Mouse (Mus musculus) hindbrain, embryonic 11.5 days (tissue): ENCODE measurements around the gene A630076J17Rik. TPM values are rescaled to one million over a fixed set of nuclear protein-coding genes. Genes with fewer than 3 reads are reported as not detected.

ENCODE experiments used
- ATAC-seq: fragments of 200-750 bp; cut with Nextera tagmentation; 2 replicates; pipeline ENCODE4 v1.8.0; 2017; ENCODE audit warnings: mild to moderate bottlenecking, moderate TSS enrichment, moderate library complexity; ENCODE audit not compliant: low FRiP score
- DNase-seq: peaks from one replicate; pipeline ENCODE4 v3.0.0-alpha.2; 2015; ENCODE audit warnings: low spot score
- H3K27ac ChIP-seq: fragments of 300-500 bp; sonication (generic); 2 replicates; pipeline ENCODE4 v1.5.1; 2014; ENCODE audit warnings: mild to moderate bottlenecking, low read depth, low read length
- H3K27me3 ChIP-seq: fragments of 300-500 bp; sonication (generic); 2 replicates; pipeline ENCODE4 v1.6.1; 2014; ENCODE audit warnings: mild to moderate bottlenecking, low read length, moderate library complexity, mixed read lengths; ENCODE audit not compliant: control insufficient read depth, insufficient read depth
- H3K36me3 ChIP-seq: fragments of 300-500 bp; sonication (generic); 2 replicates; pipeline ENCODE4 v1.6.1; 2014; ENCODE audit warnings: mild to moderate bottlenecking, low read length, moderate library complexity, mixed read lengths; ENCODE audit not compliant: control insufficient read depth, insufficient read depth
- H3K4me1 ChIP-seq: fragments of 300-500 bp; sonication (generic); replicated peaks from 2 replicates; pipeline ENCODE4 v1.6.1; 2014; ENCODE audit warnings: low read length, mixed read lengths; ENCODE audit not compliant: control insufficient read depth, insufficient read depth
- H3K4me2 ChIP-seq: fragments of 300-500 bp; sonication (generic); replicated peaks from 2 replicates; pipeline ENCODE4 v1.6.1; 2014; ENCODE audit warnings: mild to moderate bottlenecking, low read depth, low read length
- H3K4me3 ChIP-seq: fragments of 300-500 bp; sonication (generic); 2 replicates; pipeline ENCODE4 v1.5.1; 2014; ENCODE audit warnings: low read depth, low read length
- H3K9ac ChIP-seq: fragments of 300-500 bp; sonication (generic); 2 replicates; pipeline ENCODE4 v1.6.1; 2014; ENCODE audit warnings: low read depth, low read length
- H3K9me3 ChIP-seq: fragments of 300-500 bp; sonication (generic); 2 replicates; pipeline ENCODE4 v1.6.1; 2016; ENCODE audit warnings: low read length; ENCODE audit not compliant: control insufficient read depth
- WGBS: fragments of 180-500 bp; shearing (Covaris S2); extraction: QIAGEN DNeasy Blood & Tissue Kit; methylation state at CpG from one replicate; pipeline ENCODE4 v1.1.7; 2014; 5-methylcytosine and 5-hydroxymethylcytosine counted together
- polyA plus RNA-seq: library from polyadenylated mRNA; unstranded; fragments of >200 nt; fragmentation: Nextera tagmentation; extraction: Ambion mirVana; gene quantifications from 2 replicates; pipeline ENCODE4 v1.2.1, GENCODE M21; 2014

A630076J17Rik gene
- polyA plus RNA-seq, result not detected in 2 replicates

DNA sequence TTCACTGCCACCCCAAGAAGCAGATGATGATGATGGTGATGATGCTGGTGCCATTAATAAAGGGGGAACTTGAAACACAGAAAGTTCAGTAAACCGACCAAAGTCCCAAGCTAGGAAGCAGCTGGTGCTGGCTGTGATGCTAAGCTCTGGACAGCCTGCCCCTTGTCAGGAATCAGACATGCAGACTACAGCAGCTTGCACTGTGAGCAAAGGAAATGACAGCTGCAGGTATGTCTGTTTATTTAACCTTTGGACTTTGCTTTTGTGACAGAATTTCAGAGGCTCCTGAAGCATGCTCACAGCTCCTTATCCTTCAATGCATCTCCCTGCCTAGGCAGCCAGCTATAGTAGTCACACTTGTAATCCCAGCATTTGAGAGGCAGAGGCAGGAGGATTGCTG lies at the start of gene A630076J17Rik:
Gene A630076J17Rik (plus strand): TSS at position 88 of the 400 bp plus-strand sequence.
- H3K9me3 ChIP-seq, result no peaks in the 10 kb centered on the region
- H3K4me3 ChIP-seq, result no peak within 1 kb of the TSS
- 48% methylated on average over 1 of the region's 1 CpGs for WGBS
- no peaks in the 10 kb centered on the region for H3K4me1 ChIP-seq
- DNase-seq (no peak), ATAC-seq (no peak)
- no peak within 1 kb of the TSS for H3K4me2 ChIP-seq
- H3K27ac ChIP-seq, result no peak within 1 kb of the TSS
- no peaks in the 10 kb centered on the region for H3K36me3 ChIP-seq
- H3K9ac ChIP-seq, result no peak within 1 kb of the TSS
- H3K27me3 ChIP-seq, result no peaks in the 10 kb centered on the region

DNA sequence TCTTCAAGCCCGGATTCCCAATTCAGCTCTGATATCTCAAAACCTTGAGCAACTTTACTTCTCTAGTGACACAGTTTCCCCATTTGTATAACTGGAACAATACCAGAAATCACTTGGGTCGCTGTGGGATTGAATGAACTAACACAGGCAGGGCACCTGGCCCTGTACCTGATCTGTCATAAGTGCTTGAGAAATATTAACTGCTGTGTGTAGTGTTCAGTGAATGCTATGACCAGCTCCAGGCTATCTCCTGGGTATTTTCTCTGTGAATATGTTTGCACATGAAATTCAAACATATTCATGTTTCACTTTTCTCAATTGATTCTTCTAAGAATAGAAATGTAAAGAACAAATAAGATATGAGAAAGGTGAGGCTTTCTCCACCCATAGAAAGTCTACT lies 49.6 kb upstream of the A630076J17Rik start:
- no peaks in the 10 kb centered on the region for H3K27me3 ChIP-seq
- ATAC-seq, result no peak
- WGBS, result 74% methylated on average over 2 of the region's 2 CpGs

DNA sequence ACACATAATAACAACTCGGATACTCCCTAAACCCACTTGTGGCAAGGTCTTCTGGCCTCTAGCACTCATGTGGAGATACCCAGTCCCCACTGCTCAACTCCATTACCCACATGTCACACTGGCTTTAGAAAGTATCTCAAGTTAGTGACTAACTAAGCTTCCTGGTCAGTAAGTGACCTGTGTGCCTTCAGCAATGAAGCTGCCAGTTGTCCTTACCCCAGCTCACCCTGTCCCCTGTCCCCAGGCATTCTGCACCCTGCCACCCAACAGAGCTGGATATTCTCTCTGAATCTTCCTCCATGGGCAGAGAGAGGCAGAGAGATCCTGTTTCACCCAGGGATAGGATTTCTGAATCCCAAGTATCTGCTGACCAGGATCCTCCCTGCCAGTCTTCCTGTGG lies 47.7 kb upstream of the A630076J17Rik start, which contains the start of gene Kcna10:
Gene Kcna10 (plus strand): TSS at position 301 of the 400 bp plus-strand sequence.
- Histone ChIP-seq H3K9me3 (no peaks in the 10 kb centered on the region), H3K9ac (no peak within 1 kb of the TSS), H3K4me2 (no peak within 1 kb of the TSS), H3K27me3 (no peaks in the 10 kb centered on the region), H3K4me3 (no peak within 1 kb of the TSS), H3K4me1 (no peaks in the 10 kb centered on the region), H3K36me3 (no peaks in the 10 kb centered on the region), H3K27ac (no peak within 1 kb of the TSS)
- WGBS, result 86% methylated on average over 1 of the region's 1 CpGs
- ATAC-seq (no peak), DNase-seq (no peak)

More for the DNA sequence above, 49.6 kb upstream of the A630076J17Rik start:
- H3K9me3 ChIP-seq, result no peaks in the 10 kb centered on the region
- no peak for DNase-seq
- H3K4me1 ChIP-seq, result no peaks in the 10 kb centered on the region
- no peak overlapping the region for H3K4me2 ChIP-seq
- H3K9ac ChIP-seq, result no peak overlapping the region
- H3K36me3 ChIP-seq, result no peaks in the 10 kb centered on the region
- H3K4me3 ChIP-seq, result no peak overlapping the region
- no peak overlapping the region for H3K27ac ChIP-seq

DNA sequence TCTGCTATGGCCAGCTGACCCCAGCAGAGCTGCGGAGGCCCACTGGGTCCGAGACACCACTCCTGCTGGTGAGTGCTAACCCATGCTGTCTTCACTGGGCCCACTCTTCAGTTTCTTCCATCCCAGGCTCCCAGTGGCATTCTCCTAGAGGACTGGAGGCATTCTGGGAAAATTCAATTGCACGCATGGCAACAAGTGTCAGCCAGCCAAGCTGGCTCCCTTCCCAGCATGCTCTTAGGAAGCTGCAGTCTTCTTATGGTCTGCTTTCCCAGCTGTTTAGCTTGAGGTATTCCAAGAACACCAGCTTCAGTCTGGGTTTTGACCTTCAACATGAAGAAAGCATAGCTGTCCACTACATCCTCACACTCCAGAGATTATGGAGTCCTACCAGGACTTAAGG lies 47.2 kb upstream of the A630076J17Rik start:
- no peaks in the 10 kb centered on the region for H3K9me3 ChIP-seq
- DNase-seq, result no peak
- no peak overlapping the region for H3K9ac ChIP-seq
- no peaks in the 10 kb centered on the region for H3K36me3 ChIP-seq
- no peaks in the 10 kb centered on the region for H3K4me1 ChIP-seq
- no peaks in the 10 kb centered on the region for H3K27me3 ChIP-seq
- no peak overlapping the region for H3K4me2 ChIP-seq
- ATAC-seq, result no peak
- H3K4me3 ChIP-seq, result no peak overlapping the region
- H3K27ac ChIP-seq, result no peak overlapping the region
- 91% methylated on average over 3 of the region's 3 CpGs for WGBS

DNA sequence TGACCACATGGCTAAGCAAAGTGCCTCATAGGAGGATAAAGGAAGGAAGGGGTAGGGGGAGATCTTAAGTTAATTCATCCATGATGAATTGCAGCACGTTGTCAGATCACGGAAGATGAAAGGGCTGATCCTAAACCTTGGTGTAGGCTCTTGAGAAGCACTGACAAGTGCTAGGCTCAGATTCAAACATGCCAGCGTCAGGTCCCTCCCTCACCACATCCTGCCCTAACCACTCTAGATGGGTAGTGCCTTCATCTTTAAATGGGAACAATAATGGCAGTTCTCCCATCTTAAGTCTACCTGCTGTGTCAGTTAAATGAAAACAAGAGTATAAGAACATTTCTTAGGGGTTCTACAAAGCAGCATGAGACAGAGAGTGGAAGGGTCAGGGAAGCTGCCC lies 44.8 kb upstream of the A630076J17Rik start:
- H3K4me1 ChIP-seq, result no peaks in the 10 kb centered on the region
- H3K27ac ChIP-seq, result no peak overlapping the region
- ATAC-seq (no peak), DNase-seq (no peak)
- H3K36me3 ChIP-seq, result no peaks in the 10 kb centered on the region
- WGBS, result 83% methylated on average over 3 of the region's 3 CpGs
- H3K27me3 ChIP-seq, result no peaks in the 10 kb centered on the region
- no peaks in the 10 kb centered on the region for H3K9me3 ChIP-seq
- H3K9ac ChIP-seq, result no peak overlapping the region
- H3K4me2 ChIP-seq, result no peak overlapping the region
- H3K4me3 ChIP-seq, result no peak overlapping the region

DNA sequence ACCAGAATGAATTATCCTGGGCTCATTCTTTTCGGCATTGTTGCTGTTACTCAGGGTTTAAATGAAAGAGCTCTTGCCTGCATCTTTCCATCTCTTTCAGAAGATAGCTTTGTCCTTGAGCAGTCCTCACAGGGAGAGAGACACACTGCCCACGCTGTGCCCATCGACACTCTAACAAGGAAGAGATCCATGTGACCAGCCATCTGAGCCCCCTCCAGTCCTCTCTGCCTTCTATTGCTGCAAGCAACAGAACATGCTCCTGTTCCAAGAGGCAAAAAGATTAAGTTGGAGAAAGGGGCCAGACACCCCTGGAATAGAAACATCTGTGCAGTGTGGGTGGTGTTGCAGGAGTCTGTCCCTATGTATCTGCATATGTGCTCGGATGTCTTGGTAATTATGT lies 43.4 kb upstream of the A630076J17Rik start:
- no peaks in the 10 kb centered on the region for H3K4me1 ChIP-seq
- 85% methylated on average over 4 of the region's 4 CpGs for WGBS
- no peaks in the 10 kb centered on the region for H3K36me3 ChIP-seq
- H3K27me3 ChIP-seq, result no peaks in the 10 kb centered on the region
- DNase-seq (no peak), ATAC-seq (no peak)
- no peak overlapping the region for H3K4me2 ChIP-seq
- no peak overlapping the region for H3K9ac ChIP-seq
- no peak overlapping the region for H3K4me3 ChIP-seq
- no peaks in the 10 kb centered on the region for H3K9me3 ChIP-seq
- H3K27ac ChIP-seq, result no peak overlapping the region

DNA sequence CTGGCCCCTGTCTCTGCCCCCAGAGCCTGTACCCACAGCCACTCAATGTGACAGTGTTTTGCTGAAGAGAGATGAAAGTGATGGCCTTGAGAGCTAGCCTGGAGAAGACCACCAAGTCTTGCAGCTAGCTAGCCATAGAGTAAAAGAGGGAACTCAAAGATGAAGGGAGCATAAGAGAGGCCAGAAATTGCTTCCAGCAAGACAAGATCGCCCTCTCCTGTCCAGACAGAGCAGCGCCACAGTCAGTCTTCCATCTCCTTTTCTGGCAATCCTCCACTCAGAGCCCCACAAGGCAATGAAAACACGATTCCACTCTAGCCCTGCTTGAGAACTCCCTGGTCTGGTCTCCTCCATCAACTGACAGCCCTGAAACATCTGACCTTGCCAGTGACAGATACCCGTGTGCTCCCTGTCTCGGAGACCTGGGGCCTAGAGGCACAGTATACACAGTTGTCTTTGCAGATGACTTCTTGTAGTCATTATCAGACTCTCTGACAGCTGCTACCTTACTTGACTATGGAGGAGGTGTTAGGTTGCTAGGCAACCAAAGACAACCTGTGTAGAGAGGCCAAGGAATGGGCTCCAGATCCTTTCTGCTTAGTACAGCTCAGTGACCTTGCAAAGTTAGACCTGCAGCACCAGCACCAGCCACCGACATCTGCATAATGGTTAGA lies 42.1 kb upstream of the A630076J17Rik start:
- 51% methylated on average over 6 of the region's 6 CpGs for WGBS
- ATAC-seq, result peak; percentile 52; the same call in 1 of the 2 replicates
- peak; percentile 66 for DNase-seq
- Histone ChIP-seq H3K9me3 (no peaks in the 10 kb centered on the region), H3K4me2 (no peak overlapping the region), H3K36me3 (no peaks in the 10 kb centered on the region), H3K4me3 (no peak overlapping the region), H3K27ac (no peak overlapping the region), H3K4me1 (no peaks in the 10 kb centered on the region), H3K9ac (no peak overlapping the region), H3K27me3 (no peaks in the 10 kb centered on the region)

DNA sequence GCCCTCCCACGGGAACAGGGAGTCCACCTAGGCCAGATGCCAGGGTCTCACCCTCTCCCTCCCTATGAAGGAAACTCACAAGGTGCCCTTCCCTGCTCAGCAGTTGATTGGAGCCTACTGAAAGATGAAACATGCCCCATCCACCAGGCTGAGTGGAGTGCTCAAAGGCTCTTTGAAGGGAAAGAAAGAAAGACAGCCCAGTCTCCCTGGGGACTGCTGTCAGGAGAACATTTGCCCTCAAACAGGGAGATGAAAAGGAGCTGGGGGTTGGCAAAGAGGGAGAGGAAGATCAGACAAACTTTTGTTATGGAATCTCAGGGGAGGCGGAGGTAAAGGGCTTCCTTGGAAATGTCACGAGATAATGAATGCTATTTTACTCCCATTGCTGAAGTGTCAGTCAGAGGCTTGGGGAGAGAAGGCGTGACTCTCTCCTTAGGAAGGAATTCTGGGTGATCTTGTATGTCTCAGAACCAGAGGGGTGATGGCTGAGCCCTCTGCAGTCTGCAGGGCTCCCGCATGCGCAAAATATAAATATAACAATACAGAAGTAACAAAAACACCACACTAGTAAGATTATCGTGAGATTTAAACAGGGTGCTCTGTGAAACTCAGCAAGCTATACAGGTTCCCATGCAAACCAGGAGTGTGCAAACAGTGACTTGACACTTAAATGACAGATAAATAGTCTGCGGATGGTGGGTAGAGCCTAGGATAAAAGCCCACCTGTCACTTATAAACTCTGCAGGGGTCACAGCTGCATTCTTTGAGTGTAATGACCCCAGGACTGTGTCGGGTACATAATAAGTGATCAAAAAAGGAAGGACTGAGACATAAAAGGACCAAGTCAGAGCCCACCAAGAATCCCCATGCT lies 28.9 kb upstream of the A630076J17Rik start:
- no peaks in the 10 kb centered on the region for H3K36me3 ChIP-seq
- 33% methylated on average over 9 of the region's 9 CpGs for WGBS
- H3K4me1 ChIP-seq, result no peaks in the 10 kb centered on the region
- H3K9ac ChIP-seq, result no peak overlapping the region
- H3K4me2 ChIP-seq, result no peak overlapping the region
- no peaks in the 10 kb centered on the region for H3K27me3 ChIP-seq
- DNase-seq (peak; percentile 4), ATAC-seq (no peak)
- no peaks in the 10 kb centered on the region for H3K9me3 ChIP-seq
- H3K27ac ChIP-seq, result no peak overlapping the region
- no peak overlapping the region for H3K4me3 ChIP-seq
